In the genomic region with DNA sequence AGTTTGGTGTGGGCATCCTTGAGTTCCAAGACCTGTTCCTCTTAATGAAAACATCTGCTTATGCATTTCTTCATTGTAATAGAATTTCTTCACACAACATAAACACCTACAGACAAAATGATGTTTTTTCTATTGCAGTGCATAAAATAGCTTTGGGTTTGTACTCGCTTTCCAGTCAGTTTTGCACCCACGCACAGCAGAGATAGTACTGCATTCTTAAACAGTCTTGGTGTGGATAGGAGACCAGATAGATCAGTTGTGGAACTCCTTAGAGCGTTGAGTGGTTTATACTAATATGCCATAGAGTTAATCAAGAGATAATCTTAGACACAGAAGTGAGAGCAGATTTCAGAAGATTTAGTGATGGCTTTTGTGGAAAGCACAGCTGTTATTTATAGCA, we compare ENCODE assay signal across 13 mouse cellular contexts.
"Had no signal": no experiment of that assay in that cellular context is flagged by ENCODE, and none has a peak within 500 bp of the region (broad histone marks: within the 10 kb centered on the region; RNA-seq: fewer than 3 reads in every experiment).

No protein-coding gene starts in this region.

- DNase-seq: kidney, adult 11 months; kidney, adult 8-10 months; kidney, postnatal 10 days; kidney, postnatal 36 days; layer of hippocampus, postnatal 36 days; liver, postnatal 0 days; lung, embryonic 14.5 days; spleen, adult 18-20 months; thymus, adult 18-20 months; thymus, postnatal 36 days had no signal

- ATAC-seq: intestine, embryonic 15.5 days; liver, postnatal 0 days; lung, postnatal 0 days; midbrain, embryonic 15.5 days had no signal
